1 mouse cellular context compared by ENCODE assay signal in the genomic region with DNA sequence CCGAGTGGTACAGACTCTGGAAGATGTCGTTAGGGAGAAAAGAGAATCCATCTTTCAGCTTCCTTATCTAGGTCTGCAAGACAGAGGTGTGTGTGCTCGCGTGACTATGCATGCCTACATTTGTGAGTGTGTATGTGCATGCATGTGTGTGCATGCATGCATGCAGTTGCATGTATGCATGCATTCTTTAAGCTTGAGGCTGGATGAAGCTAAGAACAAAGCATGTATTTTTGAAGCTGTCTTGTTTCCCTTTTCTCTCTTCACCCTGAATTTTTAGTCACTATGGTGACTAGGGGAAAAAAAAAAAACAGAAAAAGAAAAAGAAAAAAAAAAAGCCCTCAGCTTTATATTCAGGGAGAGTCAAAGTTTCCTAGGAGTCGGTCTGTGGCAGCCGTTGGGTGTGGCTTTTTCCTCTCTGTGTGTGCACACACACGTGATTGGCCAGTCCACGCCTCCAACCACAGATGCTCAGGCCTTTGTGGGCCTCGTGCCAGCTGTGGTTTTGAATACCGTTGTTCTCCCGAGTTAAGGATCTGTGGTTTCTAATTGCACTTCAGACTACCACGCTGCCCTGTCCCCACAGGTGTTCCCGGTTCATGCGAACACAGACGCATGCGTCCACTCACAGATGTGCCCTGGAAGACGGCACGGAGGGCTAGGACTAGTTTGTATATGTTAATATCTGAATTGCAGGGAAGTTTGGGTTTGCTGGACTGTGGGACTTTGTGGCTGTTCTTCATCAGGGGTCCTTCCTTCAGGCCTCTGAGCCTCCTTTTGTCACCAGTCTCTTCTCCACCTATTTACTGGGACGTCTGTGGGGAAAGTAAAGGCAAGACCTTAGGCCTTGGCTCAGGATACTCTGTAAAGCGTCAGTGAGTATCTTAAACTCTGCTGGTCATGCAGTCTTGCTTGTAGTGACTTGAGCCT.
TF ChIP-seq lines count a peak whose summit lies in the region.

No protein-coding gene starts in this region.

TF ChIP-seq in CH12.LX, 34 proteins besides CTCF, POLR2A, EP300 and RAD21 (continued from another document):
- TF ChIP-seq POLR2AphosphoS2 (IDR thresholded peaks at IDR 0.05; ENCODE audit: low read depth, low read length) (no peak), SIN3A (IDR thresholded peaks at IDR 0.05; ENCODE audit: low read length) (peak; percentile 36; the same call in 1 of the 2 replicates), RCOR1 (conservative IDR thresholded peaks at IDR 0.05; ENCODE audit: low read depth, low read length) (peak; percentile 73; the same call in 1 of the 2 replicates), TBP (conservative IDR thresholded peaks at IDR 0.05; ENCODE audit: low read depth, low read length) (no peak), MXI1 (IDR thresholded peaks at IDR 0.05; ENCODE audit: low read depth, low read length) (peak; percentile 53; the same call in 1 of the 2 replicates), PAX5 (IDR thresholded peaks at IDR 0.05; ENCODE audit: low read length) (no peak), E2F4 (IDR thresholded peaks at IDR 0.05; ENCODE audit: insufficient replicate concordance, low read depth, low read length) (no peak), MAX (IDR thresholded peaks at IDR 0.05; ENCODE audit: low read length) (peak; percentile 92), TCF12 (IDR thresholded peaks at IDR 0.05; ENCODE audit: low read depth, low read length) (peak; percentile 91)
